Mouse (Mus musculus) gonadal fat pad, adult 2 months (tissue): ENCODE results near the gene Cdca3. TPM values are rescaled to one million over a fixed set of nuclear protein-coding genes. Genes with fewer than 3 reads are reported as not detected.
"Not testable (repeated sequence)": the region's sequence is repeated elsewhere in the genome, so short reads cannot be mapped to it uniquely, and the experiment has no call there.

Experiments
- DNase-seq: peaks from one replicate; pipeline ENCODE4 v3.0.0-alpha.2; 2012; ENCODE audit warnings: low read depth
- polyA plus RNA-seq: library from polyadenylated mRNA; depleted of rRNA; stranded (reverse); fragments of >200 nt; gene quantifications from 2 replicates; pipeline ENCODE4 v1.2.3, GENCODE M21; 2012

Gene Cdca3
- polyA plus RNA-seq, 1 experiment: 7.5 TPM

DNA sequence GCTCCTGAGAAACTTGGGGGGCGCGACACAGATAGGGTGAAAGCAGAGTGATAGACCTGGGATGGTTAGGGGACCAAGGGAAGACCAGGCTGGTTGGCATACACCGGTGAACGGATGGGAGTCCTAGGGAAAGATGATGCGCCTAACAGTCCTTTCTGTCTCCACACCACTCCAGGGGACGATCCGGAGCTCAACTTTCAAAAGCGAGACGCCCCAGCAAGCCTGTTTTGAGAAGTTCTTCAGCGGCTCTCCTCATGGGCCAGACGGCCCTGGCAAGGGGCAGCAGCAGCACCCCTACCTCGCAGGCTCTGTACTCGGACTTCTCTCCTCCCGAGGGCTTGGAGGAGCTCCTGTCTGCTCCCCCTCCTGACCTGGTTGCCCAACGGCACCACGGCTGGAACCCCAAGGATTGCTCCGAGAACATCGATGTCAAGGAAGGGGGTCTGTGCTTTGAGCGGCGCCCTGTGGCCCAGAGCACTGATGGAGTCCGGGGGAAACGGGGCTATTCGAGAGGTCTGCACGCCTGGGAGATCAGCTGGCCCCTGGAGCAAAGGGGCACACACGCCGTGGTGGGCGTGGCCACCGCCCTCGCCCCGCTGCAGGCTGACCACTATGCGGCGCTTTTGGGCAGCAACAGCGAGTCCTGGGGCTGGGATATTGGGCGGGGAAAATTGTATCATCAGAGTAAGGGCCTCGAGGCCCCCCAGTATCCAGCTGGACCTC is 20.1 kb upstream of the Cdca3 start:
- DNase-seq: no peak

DNA sequence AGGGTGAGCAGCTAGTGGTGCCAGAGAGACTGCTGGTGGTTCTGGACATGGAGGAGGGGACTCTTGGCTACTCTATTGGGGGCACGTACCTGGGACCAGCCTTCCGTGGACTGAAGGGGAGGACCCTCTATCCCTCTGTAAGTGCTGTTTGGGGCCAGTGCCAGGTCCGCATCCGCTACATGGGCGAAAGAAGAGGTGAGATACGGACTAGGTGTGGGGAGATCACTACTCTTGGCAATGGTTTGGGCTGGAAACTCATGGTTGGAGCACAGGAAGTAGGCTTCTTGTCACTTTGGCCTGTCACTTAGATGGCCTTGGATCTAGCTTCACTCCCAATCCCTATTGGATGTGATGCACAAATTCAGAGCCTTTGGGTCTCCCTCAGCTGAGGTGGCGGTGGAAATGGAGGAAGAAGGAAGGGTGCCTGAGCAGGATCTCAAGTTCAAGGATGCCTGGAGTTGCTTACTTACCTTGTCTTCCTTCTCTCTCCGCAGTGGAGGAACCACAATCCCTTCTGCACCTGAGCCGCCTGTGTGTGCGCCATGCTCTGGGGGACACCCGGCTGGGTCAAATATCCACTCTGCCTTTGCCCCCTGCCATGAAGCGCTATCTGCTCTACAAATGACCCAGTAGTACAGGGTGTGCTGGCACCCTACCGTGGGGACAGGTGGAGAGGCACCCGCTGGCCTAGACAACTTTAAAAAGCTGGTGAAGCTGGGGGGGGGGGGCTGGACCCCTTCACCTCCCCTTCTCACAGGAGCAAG is 19.4 kb upstream of the Cdca3 start:
- no peak for DNase-seq

DNA sequence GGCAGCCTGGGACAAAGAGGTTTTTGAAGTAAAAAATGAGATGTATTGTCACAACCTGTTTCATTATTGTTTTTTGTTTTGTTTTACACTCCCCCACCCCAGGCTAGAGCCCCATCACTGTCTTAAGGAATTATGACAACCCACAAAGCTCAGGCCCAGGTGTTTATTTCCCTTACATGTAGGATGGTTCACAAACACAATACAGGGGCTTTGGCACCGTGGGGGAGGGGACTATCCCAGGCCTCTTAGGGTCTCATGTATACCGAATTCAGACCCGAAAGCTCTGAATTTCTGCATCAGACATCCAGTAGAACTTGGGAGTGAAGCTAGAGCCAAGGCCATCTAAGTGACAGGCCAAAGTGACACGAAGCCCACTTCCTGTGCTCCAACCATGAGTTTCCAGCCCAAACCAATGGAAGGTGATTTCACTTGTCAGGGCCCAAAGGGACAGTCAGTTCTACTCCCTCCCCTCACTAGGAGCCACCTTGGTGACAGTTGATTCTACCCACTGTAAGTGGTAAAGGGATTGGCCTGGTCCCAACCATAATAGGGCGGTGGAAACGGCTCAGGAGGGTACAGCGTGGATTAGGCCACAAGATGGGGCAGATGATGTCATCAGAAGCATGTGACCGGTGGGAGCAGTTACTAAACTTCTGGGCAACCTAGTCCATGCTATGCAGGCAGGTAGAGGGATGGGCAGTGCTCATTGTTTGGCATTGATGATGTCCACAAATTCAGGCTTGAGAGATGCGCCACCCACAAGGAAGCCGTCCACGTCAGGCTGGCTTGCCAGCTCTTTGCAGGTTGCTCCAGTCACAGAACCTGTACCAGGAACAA is 18.6 kb upstream of the Cdca3 start:
- DNase-seq: not testable (repeated sequence)

DNA sequence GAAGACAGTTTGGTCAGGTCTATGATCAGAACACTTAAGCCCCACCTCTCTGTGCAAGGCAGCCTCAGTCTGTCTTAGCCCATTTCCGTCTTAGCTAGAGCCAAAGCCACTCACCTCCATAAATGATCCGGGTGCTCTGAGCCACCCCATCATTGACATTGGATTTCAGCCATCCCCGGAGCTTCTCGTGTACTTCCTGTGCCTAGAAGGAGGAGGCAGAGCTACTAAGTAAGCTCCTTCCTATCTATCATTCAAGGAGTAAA is 18.0 kb upstream of the Cdca3 start:
- DNase-seq: no peak

DNA sequence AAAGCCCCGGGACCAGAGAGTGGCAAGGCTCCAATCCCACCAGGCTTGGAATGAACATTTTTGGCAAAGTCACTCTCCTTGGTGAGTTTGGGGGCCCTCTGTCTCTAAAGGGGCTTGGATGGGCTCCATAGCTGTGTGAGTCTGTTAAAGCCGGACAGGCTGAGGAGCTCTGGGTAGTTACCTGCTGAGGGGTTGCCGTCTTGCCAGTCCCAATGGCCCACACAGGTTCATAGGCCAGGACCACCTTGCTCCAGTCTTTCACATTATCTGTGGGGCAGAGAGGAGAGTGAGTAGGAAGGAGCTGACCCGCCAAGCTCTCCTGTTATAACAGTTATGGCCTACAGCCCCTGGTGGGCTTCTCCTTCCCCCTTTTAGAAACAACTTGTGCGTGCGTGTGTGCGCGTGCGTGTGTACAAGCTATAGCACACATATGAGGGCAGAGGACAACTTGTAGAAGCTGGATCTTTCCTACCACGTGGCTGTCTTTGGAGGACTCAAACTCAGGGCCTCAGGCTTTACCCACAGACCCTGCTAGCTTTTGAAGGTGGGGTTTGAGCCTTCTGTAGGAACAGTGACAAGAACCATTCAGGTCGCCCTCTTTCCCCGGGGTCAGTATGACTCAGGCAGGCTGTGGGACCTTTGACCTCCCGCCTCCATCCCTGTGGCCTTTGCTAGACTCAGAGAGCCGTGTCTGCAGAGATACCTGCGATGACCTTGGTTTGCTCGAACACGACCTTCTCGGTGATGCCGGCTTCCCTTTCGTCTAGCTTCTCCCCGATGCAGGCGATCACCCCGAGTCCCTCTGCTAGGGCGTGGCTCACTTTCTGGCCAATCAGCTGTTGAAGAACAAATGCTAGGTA is 17.4 kb upstream of the Cdca3 start:
- DNase-seq: no peak

DNA sequence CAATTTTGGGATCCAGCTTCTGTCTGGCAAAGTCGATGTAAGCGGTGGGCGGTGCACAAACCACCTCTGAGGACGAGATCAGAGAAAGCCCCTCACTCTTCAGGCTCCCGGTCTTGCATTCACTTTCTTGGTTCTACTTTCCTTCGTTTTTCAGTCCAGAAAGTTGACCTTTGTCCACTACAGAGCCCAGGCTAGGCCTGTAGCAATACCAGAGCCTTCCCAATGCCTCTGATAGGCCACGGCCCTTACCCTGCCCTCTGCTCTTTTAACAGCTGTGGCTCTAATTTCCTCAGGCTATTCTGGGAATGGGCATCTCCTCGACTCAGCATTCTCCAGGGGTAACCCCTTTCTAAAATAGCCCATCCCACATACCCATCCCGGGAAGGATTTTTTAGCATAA is 16.5 kb upstream of the Cdca3 start:
- DNase-seq: no peak

DNA sequence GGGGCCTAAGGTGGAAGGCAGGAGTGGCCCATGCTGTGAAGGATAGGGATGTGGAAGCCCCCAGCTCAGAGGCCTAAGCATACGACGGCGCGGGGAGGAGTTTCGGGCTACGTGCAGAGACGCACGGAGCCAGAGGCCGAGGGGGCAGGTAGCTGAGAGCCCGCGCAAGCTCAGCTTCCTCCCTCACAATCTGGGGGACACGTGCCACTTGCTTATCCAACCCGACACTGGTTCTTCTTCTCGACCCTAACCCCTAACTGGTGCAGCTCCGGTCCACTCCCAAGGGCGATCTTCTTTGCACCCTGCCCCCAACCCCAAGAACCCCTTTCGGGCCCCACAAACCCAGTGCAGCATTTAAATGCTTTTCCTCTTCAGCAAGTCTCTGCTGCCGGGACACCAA is 15.9 kb upstream of the Cdca3 start:
- no peak for DNase-seq

DNA sequence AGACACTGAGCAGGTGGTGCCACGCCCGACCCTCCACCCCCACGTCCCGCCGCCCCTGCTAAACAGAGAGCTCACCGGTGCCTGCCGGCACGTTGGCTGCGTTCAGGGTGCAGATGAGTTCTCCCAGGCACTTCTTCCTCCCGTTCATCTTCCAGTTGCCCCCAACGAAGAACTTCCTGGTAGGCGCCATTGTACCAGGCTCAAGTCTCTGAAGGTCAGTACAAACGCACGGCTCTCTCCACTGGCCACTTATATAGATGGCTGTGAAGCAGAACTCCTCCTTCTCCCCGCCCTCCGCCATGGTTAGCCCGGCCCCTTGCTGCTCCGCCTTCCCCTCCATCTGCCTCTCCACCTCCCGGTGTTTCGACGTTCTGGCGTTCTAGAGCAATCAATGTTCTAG is 15.4 kb upstream of the Cdca3 start, which contains the start of gene Tpi1:
TSS of gene Tpi1 (minus strand) at position 364 of the 400 bp plus-strand sequence.
- no peak for DNase-seq

DNA sequence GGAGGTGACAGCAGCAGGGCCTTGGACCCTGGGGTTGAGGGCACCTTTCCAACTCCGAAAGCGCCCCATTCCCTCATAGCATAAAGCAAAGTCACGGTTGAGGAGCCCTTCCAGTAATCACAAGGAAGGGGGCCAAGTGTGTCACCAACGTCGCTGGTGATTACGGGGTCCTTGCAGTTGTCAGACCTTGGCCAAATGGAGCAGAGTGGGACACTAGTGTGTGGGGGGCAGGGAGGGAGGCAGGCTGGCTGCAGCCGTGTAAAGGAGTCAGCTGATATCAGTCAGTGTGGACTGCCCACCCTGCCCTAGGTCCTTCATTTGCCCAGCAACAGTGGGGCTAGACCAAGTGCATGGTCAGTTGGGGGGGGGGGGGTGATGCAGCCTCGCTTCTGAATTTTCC is 14.9 kb upstream of the Cdca3 start:
- no peak for DNase-seq

DNA sequence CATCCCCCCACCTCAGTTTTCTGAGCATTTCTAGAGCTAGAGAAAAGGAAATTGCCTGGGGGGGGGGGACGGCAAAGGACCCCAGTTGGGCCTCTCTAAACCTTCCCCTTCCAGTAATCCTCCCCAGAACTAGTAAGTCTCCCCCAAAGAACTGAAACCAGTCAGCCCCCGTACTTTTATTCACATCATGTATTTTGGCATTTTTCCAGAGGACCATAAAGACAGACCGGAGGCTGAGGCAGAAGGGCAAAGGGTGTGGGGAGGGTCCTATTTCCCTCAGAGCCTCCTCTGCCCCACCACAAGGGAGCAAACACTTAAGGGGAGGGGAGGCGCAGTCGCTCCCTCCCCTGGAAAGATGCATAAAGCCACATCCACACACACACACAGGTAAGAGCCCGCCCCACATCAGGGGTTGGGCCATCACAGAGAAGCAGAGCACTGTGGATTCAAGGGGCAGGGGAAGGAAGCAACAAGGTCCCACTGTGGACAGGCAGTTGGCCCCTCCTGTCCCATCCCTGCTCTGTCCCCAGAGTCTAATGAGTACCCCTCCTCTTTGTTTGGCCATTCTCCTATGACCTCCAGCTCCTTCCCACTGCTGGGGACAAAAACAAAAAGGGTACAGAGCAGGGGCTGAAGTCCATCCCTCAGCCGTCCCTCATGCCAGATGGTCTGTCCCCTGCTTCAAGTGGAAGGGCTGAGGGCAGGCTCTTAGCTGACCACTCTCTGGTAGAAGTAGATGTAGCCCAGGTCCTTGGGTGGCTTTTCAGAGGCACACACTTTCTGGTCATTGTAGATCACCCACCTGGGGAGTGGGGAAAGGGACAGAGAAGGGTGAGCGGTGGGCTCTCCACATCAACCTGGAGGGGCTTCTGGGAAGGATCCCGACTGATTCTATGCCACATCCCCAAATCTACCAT is 14.2 kb upstream of the Cdca3 start:
- no peak for DNase-seq

DNA sequence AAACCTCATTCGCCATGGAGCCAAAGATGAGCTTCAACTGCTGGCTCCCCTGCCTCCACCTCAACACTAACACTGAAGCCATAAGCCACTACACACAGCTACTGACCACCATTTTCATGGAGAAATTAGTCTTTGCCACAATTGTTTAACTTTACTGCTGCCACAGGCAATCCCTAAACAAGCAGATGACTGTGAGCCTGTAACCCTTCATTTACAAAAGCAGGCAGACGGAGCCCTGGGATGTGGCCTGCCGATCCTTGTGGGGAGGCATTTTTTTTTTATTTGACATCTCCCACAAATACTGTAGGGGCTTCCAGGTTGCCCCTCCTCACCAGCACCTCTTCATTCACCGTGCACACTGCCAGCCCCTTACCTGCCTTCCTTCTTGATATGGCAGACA is 12.7 kb upstream of the Cdca3 start:
- no peak for DNase-seq

DNA sequence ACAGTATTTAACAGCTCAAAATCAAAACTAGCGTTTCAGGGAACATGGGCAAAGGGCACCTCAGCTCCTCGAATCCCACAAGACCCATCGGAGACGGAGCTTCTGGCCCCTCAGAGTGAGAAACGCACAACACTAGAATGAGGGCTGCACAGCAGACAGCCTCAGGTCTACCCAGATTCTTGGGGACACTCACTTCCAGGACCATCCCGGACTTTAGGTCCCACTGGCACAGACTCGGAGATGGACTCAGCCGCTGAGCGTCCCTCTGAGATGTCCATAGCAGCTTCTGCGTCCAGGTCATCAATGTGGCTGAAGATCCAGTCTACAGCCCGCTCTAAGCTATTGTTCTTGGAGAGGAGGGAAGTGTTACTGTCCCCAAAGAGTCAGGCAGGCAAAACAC is 12.2 kb upstream of the Cdca3 start:
- no peak for DNase-seq

DNA sequence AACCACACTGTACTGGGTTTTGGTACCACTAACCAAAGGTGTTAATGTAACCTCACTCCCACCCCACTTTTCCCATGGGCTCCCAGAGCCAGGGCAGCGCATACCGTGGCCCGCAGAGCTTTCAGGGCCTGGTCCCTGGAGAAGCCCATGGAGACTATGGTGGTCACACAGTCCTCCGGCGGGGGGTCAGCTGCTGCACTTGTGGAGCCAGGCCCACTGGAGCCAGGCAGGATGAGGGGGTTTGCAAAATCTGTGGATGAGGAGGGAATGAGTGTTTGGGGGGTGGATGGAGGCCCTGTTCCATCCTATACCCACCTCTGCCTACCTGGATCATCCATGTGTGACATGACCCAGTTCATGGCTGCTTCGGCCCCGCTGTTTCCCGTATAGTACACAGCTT is 11.8 kb upstream of the Cdca3 start:
- DNase-seq: no peak

DNA sequence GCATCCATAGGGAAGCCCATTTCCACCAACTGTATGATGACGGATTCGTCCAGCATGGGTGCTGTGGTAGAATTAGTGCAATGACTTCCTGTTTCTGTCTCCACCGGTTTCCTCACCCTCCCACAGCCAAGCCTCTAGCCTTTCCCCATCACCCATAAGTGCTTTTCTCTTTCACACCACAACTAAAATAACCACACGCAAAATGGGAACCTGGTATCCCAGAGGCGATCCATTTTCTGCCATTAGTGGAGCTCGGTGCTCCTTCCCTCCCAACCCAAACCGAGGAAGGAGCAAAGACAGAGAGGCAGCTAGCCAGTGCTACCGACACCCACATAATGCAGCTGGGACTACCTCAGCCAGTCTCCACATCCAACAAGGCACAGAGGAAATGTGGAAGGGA is 11.4 kb upstream of the Cdca3 start:
- no peak for DNase-seq

DNA sequence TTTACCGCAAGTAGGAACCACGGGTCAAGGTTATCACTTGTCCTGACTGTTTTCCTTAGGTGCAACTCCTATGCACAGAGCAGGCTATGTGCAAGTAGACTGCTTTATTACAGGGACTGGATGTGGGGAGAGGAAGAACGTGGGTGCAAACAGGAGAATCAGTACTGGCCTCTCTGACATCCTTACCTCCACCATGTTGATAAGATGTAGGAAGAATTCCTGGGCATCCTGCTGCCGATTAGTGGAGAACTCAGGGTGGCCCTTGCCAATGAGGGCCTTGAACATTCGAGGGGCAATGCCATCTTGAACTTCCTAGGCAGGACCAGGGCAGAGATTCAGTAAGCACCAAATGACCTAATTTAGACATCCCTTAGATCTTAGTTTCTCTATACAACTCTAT is 8.5 kb upstream of the Cdca3 start:
- no peak for DNase-seq

DNA sequence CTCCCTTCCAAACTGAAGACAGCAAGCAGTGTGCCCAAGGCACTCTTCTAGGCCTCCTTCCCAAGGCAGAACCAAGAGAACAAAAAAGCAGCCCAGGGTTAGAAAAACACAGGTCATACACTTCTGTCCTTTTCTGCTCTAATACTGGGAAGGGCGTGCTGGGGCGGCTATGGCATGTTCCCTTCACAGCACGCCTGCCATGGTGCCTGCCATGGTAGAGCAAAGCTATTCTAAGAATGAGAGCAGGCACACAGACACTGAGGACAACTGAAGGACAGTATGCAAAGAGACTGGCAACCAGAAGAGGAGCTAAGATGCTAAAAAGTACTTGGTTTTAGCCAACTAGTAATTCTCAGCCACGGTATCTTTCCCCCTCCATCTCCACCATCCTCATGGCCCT is 7.3 kb upstream of the Cdca3 start:
- no peak for DNase-seq

DNA sequence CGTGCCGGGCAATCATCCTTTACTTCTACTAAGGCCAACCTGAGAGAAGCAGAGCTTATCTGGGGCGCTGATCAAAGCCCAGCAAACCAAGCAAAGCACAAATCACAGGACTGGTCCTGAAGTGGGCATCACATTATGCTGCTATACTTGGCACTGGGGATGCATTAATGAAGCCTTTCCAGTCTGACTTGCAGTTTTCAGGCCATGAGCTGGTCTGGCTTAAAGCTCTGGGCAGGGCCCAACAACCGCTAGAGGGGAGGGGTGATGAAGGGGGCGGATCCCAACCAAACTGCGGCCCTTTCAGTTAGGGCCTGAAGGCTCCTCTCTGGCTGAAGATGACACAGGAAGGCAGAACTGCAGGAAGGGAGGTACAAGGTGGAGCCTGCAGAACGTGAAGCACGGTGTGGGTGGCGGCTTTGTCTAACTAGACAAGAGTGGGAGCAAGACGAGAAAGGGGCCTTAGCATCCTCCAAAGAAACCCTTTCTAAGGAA is 1.2 kb upstream of the Cdca3 start:
- DNase-seq: no peak

DNA sequence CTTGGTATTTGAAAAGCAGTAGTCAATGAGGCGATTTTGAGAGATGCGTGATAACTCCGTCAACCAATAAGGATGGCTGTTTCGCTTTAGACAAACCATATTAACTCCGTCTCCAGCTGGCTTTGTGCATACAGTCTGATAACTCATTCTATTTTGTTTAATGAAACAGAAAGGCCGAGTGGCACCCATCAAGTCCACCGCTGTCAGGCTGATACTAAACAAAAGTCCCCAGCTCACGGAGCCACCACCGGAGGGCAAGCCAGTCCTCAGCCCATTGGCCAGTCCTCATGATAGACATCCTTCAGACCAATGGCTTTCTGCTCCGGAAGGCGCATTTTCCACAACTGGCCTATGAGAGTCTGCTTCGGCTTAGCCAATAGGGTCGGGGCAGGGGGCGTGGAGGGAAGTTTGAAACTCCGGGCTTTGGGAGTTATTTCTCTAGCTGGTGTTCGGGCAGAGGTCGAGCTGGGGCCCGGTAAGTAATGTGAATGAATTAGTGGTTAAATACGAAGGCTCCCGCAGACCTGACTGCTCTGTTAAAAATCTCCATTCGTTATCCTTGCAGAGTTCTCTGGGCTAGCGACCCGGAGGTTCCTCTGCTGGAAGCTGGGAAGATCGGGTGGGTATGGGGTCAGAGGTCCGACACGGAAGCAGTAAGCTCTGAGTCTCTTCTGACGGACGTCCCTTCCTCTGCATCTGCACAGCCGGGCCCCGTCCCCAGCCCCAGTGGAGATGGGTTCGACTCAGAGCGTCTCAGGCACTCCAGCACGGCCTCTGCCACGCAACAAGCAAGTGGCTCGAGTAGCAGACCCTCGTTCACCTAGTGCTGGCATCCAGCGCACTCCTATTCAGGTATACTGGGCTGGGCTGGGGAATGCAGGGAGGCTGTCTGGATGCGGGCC is 703 bp downstream of the Cdca3 start:
- no peak for DNase-seq

DNA sequence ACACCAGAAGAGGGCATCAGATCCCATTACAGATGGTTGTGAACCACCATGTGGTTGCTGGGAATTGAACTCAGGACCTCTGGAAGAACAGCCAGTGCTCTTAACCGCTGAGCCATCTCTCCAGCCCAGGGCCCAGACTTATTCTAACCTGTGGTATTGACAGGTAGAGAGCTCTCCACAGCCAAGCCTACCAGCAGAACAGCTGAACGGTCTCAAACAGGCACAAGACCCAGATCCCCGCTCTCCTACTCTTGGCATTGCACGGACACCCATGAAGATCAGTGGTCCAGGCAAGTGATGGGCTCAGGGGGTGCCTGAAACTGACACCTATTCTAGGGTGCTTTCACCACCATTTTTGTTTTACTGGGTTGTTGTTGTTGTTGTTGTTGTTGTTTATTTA is 1.9 kb downstream of the Cdca3 start:
- DNase-seq: not testable (repeated sequence)

DNA sequence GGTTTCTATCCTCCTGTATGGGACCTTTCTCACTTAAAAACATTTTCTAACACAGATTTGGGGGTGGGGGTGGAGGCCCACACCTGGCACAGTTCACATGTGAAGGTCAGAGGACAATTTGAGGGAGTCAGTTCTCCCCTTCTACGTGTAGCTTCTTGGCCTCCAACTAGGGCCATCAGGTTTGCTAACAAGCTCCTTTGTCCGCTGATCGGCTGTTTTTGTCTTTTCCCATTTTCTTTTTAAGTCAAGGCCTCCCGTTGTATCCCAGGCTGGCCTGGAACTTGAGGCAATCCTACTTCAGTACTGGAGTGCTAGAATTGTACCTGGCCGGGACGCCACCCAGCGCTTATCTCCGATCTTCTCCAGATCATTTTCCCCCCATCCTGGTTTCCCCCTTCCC is 2.3 kb downstream of the Cdca3 start:
- DNase-seq: no peak
